Mouse (Mus musculus) adrenal gland, adult 18-20 months (tissue): ENCODE measurements around the gene Lhfpl2. TPM values are rescaled to one million over a fixed set of nuclear protein-coding genes. Genes with fewer than 3 reads are reported as not detected.

Experiments used
- DNase-seq, 2 experiments: peaks; one replicate each; pipeline ENCODE4 v3.0.0; 2021 to 2022; ENCODE audit warnings: low spot score in 2 of 2
- total RNA-seq, 2 experiments: library from RNA; stranded (reverse); gene quantifications; 1 replicate in 1 of 2; 2 replicates in 1 of 2; pipeline ENCODE4 v1.2.3; 2021

Gene Lhfpl2
- total RNA-seq, 2 experiments from 2014 or later, result 22.4 to 31.0 TPM

DNA sequence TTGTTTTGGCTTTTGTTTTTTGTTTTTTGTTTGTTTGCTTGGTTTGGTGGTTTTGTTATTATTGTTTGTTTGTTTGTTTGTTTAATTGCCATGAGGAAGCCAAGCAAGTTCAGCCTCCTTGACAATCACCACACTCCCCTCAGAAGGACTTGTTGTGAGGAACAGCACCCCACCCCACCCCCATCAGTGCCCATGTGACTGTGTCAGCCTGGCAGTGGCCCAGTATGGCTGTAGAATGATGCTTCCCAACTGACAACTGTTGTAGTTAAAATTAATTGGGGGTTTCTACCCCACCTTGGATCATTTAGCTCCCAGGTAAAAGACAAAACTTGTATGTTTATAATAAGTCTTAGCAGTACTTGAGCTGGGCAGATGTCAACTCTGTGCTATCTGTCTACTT, 37.6 kb downstream of the Lhfpl2 start:
- no peak for DNase-seq

DNA sequence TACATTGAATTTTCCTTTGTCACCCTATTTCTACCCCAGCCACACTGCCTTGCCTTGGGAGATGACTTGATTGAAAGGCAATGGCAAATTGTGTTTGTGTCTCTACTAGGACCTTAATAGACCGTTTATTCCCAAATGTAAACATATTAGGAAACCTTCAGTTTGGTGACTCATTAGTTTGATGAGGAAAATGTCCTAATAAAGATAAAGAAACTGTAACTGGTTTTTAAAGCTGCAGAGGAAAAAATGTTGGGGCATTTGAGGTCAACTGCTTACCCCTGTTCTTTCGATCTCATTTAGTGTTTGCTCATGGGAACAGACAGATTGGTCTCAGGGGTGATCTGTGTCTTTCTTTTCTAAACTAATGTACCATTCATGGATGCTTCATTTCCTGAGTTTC, 40.1 kb downstream of the Lhfpl2 start:
- DNase-seq, result no peak

DNA sequence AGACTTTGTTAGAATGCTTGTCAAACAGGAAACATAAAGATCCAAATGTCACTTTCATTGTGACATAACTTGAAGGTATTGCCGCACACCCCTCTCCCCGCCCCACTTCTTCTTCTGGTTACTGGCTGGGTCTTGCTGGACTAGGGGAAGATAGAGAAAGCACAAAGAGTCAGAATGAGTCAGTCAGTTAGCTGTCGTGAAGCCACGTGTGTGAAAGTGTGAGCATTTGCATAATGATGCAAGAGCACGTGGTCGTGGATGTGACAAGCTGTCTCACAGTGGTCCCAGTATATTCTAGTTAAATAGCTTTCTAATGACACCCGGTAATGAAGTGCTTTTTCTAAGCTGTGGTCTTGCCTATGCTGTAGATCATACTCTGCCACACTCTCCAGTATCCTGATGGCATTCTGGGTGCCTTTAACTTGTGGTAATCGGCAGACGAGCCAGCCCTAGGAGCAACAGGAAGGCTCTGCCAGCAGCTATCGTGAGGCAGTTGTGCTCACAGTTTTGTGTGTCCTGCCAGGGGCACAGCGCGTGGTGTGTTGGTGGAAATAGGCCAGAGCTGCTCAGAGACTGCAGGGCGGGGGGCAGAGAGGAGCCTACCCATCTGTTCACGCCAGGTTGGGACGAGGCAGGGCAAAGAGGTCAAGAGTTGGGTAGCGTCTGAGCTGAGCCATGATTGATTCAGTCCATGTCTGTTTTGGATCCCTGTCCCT, 40.9 kb downstream of the Lhfpl2 start:
- DNase-seq, result no peak

DNA sequence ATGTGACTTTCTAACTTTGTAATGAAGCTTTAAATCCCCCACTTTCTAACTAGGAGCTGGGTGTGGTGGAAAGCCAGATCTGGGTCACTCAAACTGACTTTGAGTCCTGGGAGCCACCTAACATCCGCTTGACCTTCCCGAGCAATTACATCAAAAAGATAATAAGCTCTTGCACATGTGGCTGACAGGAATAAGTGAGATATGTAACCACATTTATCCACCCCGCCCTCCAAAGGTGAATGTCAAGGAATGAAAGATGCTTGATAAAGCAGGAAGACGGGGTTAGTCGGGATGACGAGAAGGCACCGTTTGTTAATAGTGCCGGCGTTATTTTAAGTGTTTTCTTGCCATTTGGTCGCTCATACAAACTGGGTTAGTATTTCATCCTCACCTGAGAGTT, 41.5 kb downstream of the Lhfpl2 start:
- no peak for DNase-seq

DNA sequence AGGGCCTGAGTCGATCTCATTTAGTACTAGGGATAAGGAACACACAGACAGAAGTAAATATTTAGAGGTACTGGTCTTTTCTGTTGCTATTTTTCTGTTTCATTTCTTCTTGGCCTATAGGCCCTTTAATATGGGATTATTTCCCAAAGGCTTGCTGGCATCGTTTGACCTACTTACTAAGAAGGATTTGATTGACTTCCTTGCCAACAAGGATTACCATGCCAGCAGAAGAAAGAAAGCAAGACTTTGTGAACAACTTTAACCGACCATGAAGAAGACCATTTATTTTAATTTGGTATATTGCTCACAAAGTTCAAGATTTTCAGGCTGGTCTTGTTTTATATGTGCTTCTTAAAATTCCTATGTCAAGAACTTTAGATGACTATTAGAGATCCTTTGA, 42.8 kb downstream of the Lhfpl2 start:
- DNase-seq, result no peak

DNA sequence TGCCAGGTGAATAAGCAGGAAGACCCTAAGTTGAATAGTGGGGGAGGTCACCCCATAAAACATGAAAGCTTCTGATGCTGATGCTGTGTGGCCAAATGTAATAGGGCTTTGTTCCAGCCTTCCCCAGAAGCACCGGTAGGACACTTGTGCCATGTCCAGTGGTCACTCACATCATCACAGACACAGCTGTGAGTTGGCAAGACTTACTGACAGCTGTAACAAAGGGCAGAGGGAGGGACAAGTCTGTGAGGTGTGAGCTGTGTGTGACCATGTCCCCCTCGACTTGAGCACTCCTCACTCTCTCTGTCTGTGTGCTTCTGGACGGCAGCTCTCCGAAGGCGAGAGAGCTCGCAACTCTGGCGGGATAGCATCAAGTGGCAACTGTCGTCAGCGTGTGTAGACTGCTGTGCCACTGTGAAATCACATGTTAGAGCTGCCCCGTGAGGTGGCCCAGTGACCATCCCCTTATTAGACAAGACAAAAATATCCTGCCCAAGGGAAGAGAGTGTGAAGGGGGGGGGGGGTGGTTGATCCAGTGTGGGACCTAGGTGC, 43.5 kb downstream of the Lhfpl2 start:
- no peak for DNase-seq

DNA sequence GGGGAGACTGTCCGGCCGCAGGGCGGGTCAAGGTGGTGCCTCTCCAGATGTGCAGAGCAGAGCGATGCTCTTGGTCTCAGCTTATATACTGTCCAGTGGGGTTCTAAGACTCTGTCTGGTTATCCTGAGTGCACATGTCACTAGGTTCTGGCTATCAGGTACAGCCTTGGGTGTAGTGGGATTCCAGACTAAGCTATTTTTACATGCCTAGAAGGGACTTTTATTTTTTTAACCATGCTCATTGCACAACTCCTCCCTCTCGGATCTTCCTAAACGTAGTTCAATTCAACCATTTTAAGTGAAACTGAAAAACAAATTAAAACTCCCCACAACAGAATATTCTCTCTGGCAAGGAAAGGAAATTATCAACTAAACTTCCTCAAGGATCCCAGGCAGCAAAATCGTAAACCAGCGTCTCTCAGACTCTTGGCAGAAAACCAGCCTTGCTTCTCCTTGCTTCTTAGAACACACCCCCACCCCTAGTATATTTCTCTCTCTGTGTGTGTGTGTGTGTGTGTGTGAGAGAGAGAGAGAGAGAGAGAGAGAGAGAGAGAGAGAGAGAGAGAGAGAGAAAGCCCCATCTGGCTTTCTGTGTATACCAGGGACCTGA, 47.4 kb downstream of the Lhfpl2 start:
- DNase-seq, result no peak

DNA sequence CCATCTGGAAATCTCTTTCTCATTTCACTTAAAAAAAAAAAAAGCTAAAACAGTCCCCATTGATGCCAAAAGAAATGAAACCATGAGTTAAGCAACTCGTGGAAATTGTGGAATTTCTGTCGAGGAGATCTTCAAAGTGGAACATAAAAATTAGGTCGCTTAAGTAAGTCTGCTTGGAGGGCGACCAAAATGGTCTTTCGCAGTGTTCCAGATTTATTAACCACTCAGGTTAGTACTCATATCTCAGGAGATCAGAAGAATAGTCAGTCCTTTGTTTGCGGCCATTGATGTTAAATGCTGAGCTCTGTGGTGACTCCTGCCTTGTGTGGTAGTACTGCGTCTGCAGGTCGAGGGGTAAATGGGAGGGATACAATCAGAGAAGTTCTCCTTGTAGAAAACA, 48.8 kb downstream of the Lhfpl2 start:
- DNase-seq, result no peak

DNA sequence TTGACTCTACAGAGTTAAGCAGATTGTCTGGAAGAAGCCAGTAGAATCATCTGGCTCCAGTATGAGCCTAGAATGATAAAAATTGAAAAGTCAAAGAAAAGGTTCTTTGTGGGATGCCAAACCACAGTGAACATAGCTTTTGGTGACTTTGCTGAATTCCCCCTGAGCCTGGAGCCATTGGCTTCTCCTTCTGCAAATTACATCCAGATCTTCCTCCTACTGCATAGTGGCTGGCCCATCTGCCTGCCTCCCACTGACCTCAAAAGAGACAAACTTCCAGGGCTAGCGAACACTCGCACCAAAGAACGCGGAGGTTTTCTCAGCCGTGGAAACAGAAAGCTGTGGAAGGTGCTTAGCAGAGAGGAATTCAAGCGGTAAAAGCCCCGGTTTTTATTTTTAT, 49.4 kb downstream of the Lhfpl2 start:
- no peak for DNase-seq

DNA sequence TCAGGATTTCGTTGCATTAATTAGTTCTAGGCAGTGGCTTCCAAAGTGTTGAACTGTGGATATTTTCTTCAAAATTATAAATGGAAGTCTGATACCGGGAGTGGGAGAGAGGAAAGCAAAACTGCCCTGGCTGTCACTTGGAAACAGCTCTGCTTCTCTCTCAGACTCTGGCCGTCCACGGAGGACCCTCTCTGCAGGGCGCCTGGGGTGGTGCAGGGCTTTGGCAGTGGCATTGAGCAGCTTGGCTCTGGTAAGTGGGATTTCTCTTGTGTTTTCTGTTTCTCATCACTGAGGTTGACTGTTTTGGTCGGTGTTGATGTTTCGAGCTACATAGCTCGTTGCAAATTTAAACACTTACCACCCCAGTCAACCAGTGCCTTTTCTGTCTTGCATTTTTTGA, 53.0 kb downstream of the Lhfpl2 start:
- DNase-seq, result no peak

DNA sequence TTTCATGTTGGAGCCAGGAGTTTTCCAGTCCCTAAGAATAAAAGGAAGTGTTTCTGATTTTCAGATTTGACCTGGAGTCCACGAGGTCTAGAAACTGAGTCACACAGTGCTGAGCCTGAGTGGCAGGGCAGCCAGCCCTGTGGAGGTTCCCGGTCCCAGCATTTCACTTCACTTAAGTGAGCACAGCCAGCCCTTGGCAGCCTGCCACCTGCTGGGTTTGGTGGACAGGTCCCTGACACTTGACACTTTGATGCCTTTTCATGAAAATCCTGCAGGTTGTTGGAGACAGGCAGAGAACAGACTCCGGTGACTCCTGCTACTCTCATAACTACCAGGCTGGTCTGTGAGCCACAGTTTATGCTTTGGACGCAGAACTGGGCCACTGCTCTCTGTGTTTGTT, 57.9 kb downstream of the Lhfpl2 start:
- DNase-seq, result peak; percentile 57 to 62

DNA sequence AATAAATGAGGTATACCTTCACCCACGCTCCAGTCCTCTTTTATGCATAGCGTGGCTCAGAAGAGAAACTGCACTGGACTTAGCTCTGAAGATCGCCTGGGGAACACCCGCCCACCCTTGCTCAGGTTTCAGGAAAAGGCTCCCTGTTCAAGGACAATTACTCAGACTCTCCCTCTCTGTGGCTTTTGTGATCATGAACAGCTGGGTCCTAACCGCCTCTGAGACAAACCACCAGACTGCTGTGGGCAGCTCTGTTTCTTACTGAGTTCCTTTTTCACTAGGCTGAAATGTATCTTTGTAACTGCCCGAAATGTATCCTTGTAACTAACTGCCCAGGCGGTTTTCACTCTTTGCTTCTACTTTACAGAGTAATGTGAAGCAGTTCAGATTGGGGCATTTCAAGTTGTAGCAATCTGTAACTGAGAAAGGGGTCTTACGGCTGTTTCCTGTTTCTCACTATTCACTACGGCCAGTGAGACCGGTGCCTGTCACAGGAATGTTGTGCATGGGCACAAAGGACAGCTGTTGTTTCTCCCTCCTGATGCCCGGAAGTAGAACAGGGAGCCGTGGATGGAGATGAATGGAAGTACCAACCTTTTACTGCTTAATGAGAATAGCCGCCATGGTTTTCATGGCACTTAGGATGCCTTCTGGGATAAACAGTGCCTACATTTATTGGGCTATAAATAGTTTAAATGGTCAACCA, 59.3 kb downstream of the Lhfpl2 start:
- no peak for DNase-seq

DNA sequence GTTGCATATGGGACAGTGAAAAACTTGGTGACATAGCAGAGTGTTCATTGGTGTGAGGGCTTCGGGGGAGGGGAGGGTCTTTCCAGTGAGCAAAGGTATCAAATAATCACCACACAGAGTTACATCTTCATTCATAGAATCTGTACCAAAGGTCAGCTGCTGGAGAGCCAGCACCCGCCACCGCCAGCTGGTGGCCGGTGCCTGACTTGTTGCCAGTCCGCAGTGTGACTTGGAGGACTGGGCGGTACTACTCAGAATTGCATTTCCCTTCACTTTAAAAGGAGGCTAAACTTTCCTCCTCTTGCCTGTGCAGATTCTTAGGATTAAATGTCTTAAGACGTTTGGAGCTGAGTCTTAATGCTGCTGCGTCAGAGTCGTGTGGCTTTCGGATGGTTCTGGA, 59.9 kb downstream of the Lhfpl2 start:
- no peak for DNase-seq

DNA sequence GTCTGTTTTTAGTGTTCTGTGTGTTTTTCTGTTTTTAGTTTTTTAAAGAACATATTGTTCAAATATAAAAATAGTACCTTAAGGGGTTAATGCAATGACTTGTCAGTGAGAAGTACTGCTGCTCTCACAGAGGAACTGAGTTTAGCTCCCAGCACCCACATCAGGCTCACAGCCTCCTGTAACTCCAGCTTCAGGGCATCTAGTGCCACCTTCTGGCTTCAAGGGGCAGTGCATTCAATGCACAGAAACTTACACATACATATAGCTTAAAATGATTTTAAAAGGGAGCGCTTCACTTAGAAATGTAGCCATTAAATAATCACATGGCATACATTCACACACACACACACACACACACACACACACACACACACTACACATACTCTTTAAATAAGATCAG, 60.5 kb downstream of the Lhfpl2 start:
- DNase-seq, result no peak

DNA sequence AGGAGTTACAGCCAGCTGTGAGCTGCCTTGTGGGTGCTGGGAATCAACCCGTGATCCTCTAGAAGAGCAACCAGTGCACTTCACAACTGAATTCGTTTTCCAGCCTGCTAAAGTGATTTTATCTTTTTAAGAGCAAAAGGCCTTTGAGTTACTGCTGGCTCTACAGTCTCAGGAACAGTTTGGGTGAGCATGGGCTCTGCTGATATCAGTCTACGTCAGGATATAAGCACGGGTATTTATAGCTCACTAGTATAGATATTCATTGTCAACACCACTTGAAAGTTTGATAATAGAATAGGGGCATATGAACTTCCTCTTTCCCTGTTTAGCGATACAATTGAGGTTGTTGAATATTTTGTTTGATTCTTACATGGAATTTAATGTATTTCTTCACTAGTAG, 61.7 kb downstream of the Lhfpl2 start:
- no peak for DNase-seq

DNA sequence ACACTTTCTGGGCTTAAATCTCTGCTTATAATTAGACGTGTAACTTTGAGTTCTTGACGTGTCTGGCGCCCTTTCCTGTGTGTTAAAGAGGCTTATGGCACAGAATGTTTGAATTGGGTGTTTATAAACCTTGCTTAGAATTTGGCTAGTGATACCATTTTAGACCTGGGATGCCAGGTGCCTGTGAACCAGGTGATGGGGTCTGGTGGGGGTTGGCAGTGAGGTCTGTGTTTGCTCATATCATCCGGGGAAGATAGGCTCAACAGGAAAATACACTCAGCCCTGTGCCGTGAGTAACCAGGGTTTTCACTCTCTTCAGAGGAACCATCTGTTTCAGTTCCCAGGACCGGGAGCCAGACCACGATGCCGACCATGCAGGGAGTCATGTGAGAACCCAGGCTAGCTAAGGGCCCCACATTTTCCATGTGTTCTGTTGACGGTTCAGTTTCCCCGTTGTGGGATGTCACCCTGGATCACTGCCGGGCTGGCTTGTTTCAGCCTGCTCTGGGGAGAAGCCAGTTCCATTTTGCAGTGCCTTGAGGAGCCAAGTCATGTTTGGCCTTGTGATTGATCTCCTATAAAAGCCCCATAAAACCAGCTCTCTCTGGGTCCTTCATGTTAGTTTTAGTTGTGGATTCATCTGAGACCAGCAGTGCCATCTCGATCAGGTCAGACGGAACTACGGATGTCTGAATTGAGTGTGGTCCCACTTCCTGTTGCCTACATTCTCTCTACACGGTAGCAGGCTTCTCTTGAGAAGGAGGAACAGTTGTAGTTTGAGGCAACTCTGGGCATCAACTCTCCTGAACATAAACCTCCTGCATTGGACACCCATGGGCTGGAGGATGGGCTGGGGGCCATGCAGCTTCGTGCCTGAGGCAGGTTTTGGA, 65.4 kb downstream of the Lhfpl2 start:
- DNase-seq, result no peak

DNA sequence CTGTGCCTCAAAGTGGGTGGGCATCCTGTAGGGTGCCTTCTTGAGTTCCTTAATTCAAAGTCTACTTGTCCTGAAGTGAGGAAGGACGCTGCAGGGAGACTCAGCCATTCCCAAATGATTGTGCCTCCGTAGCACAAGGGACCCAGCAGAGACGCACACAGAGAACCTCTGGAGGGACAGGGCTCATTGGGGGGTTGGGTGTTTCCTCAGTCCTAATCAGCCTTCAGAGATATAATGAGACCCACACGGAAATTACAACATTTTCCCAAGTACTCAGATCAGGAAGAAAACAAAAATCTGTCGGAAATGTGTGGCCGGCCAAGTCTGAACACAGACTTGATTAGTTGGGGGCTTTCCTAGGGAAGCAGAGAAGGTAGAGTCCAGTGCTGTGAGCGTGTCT, 72.8 kb downstream of the Lhfpl2 start:
- no peak for DNase-seq

DNA sequence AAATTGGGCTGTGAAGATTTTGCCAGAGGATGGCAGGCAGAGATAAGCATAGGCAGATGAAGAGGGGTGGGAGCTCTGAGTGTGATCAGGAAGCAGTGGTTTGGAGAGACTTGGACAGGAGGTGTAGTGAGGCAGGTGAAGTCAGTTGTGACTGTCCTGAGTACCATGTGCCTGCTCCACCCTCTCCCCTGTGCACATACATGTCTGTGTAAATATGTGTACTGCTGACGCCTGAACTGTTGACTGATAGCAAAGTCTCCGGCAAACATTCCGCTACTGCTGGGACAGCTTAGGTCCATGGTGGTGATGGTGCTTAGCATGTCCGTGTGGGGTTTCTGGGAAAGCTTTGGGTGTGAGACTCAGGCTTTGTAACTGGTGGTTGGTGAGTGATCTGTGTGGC, 73.5 kb downstream of the Lhfpl2 start:
- DNase-seq, result no peak

DNA sequence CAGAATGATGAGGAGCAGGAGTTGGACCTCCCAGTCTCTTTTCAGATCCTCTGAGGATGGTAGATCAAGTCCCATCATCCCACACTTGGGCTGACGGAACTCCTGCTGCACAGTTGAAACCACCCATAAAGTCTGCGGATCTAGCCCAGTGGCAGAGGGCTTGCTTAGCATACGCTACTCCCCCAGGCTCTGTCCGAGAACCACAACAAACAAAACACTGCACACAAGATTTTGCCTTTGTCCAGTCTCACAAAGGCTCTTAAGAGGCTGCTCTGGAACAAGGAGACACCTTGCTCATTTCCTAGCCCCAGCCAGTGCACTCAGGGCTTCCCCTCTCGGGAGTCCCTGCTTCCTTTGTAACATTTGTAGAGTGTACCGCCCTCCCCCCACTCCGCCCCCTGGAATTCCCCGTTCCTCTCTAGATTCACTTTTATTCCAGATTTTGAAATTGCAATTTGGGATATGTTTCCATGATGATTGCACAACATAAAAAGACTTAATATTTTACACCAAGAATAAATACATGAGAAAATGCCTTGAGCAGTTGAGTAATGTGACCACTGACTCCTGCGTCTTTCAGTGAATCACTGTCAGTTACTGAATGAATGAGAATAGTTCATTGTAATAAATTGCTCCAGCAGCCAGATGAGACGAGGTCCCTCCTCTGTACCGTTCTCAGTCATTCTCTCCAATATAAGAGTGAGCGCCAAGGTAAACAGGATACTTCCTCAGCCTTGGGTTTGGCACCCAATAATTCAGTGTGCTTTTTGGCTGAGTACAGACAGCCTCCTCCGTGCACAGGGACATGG, 74.8 kb downstream of the Lhfpl2 start:
- no peak for DNase-seq

DNA sequence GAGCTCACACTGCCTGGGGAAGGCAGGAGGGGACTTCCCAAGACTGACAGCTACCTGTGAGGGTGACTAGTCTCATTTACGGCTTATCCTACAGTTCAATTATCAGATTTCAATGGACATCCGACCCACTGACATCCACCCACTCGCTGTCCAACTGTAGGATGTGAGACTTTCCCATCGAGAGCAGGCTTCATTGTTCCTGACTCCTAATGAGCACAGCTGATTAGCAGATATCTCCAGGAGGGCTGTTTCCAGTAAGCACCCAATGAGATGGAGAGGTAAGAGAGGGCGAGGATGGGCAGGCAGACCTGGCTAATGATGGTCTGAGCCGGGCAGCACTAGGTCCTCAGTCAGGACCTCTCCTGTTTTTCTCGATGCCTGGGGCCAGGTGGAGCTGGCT, 77.0 kb downstream of the Lhfpl2 start:
- DNase-seq, result no peak
